Mouse (Mus musculus) natural killer cell, adult 2 months (primary cell): ENCODE results near the gene Rasgef1b.
A peak's percentile ranks its signal among the peaks of the same experiment; 100 is the strongest.

ENCODE experiments used
- DNase-seq, 2 experiments: peaks; one replicate each; pipeline ENCODE4 v3.0.0; 2022; ENCODE audit warnings: low spot score in 2 of 2

The Rasgef1b gene

GRCm38 (mm10) chr5:99252203-99253135 is 476.4 kb downstream of the Rasgef1b start:
- DNase-seq = peak; percentile 94 to 97

DNA sequence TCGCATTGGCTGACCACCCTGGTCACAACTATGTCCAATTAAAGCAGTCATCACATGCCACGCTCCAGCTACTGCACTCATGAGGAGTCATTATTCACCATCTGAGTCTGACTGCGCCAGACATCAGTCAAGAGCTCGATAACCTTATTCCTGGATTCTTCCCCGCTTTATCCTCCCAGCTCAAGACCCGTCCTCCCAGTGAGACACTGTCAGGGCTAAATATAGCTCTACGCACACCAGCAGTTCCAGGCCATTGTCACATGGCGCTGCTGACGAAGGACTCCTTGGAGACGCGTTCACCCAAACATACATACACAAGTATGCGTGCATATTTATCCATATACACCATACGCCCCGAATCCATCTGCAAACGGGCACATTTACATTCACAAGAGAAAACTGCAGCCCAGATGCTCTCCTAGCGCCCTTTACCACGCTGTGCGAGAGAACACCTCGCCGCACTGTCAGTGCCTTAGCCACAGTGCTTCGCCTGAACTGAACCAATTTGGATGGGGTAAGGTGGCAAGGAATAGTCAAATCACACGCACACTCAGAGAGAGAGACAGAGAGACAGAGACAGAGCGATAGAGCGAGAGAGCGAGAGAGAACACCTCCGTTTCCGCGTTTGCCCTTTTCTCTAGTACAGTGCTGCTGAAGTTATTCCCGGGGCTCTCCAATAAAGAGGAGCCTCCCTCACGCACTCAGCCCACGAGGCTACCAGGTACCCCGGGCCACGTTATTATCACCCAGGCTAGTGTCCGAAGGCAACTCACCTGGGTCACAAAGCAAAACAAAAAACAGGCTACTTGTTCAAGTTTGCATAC is 477.3 kb downstream of the Rasgef1b start:
- no peak for DNase-seq

DNA sequence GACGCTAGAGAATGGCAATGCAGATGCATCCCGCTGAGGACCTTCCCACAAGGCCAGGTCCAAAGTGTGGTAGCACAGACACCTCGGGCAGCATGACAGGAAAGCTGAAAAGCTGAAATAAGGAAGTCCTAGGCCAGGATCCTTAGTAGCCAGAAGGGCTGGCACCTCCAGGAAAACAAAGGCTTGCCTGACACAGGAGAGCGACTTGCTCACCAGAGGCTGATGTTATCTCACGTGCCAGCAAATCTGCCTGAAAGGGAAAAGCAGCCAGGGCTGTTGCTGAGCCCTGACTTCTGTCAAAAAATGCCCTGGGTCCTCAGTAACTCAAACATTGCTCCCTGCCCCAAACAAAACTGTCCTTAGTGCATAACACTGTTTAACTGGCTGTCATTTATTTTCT is 478.0 kb downstream of the Rasgef1b start:
- DNase-seq = no peak

- peak; percentile 87 to 90 for DNase-seq
Measured at GRCm38 (mm10) chr5:99248501-99248900, 480.4 kb downstream of the Rasgef1b start.

DNA sequence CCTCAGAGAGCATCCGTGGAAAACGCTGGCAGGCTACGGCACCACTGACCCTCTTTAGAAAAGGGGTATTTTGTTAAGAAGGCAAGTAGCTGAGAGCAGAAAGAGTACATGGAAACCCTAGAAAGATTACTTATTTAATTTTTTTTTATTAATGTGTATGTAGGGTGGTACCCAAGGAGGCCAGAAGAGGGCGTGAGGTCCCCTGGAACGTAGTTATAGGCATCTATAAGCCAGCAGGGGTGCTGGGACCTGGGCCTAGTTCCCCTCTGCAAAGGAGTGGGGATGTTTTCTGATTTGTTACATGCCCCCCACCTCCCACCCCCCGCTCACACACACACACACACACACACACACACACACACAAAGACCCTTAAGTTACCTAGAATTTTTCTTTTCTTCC is 480.9 kb downstream of the Rasgef1b start:
- peak in 1 of 2 experiments; percentile 15 for DNase-seq

GRCm38 (mm10) chr5:99247441-99247840 is 481.4 kb downstream of the Rasgef1b start:
- DNase-seq = no peak

- DNase-seq = no peak
Measured at GRCm38 (mm10) chr5:99246972-99247371, 481.9 kb downstream of the Rasgef1b start.

DNA sequence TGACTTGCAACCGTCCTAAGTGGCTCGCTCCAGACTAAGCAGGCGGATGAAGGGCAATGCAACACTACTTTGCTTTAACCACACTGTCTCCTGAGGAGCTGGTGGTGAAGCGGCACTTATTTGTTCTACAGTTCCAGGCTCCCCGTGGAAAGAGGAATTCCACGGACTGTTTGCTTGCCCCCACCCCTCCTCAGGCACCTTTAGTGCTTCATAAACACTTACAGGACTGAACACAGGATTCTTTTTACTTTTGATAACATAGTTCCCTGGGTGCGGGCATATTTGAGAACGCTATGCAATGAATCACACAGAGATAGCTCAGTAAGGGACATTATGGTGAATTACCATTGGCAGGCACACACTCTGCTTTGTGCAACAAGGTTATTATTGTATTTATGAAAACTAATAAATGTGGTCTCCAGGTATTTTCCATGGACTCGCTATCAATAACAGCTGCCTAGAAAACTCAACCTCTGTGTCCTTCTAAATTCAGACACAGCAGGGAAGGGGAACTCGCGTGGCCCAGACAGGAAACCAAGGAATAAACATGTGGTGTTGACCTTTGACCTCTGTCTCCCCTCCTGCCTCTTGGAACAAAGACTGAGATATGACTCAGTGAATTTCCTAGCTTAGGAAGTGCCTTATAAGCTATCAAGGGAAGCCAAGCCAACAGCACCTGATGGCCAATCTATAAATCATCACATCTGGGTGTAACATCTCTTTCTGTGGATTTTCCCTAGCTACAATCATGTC is 486.7 kb downstream of the Rasgef1b start:
- DNase-seq = no peak

DNA sequence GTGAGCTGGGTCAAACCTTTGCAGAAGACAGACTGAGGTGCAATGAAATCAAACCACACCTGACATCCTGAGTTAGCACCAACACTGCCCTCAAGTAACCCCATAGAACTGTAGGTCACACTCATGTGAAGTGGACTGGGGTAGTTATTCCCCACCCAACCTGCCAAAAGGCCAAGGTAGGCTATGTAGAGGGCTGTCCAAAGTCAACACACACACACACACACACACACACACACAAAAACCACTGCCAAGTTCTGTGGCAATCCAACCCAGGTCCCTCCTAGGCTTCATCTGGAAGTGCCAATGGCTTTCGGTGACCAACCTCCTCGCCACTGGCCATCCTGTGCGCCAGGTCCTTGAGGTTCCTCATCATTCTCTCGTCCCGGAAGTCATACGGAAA is 488.4 kb downstream of the Rasgef1b start:
- no peak for DNase-seq

DNA sequence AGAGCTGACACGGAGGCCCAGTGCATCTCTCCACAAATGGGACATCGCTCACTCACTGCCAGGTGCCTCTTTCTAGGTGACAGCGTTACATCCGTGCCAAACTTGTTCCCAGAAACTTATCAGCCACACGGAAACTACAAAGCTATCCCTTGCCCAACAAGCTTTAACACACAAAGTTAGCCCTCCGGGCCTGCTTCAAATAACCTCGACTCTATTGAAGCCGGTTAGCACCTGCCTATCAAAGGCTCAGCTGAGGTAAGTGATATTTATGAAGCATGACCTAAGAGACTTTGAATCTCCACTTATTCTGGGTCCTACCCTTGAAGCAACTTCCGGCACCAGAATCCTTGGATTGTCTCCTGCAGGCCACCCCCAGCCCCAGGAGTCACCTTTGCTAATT is 489.2 kb downstream of the Rasgef1b start:
- DNase-seq = no peak

GRCm38 (mm10) chr5:99238150-99238549 is 490.7 kb downstream of the Rasgef1b start:
- no peak for DNase-seq

DNA sequence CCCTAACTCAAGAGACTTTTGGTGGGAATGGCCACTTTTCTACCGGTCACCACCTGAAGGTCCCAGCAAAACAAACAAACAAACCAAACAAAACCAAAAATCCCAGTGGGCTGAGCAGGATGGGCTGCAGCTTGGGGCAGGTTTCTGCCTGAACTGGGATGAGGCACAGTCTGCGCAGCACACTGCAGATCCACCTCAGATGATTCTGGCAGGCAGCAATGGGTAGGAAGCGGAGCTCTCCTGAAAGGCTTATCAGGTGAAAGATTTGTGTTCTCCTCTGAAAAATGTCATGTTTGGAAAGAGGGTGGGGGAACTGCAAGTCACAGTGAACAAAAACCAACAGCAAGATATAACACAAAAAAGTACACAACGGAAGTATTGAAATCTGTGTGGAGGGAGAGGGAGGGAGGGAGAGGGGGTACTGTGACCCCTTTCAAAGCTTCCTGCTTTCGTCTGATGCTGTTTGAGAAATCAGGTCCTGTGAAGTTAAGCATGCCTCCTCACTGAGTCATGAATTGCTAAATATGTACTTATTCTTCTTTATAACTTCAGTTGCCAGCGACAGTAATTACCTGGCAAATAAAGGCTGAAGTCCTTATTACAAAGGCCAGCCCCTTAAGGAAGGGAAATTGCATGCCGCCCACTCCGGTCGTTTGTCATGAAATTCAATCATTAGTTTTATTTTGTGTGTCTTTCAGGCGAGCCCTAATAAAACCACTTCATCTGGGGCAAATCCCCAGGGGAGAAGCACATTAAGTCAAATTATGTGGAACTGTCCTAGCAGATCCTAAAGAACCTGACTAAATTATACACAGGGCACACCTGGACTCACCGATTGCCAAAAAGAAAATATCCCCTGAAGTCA is 491.7 kb downstream of the Rasgef1b start:
- DNase-seq = no peak

DNA sequence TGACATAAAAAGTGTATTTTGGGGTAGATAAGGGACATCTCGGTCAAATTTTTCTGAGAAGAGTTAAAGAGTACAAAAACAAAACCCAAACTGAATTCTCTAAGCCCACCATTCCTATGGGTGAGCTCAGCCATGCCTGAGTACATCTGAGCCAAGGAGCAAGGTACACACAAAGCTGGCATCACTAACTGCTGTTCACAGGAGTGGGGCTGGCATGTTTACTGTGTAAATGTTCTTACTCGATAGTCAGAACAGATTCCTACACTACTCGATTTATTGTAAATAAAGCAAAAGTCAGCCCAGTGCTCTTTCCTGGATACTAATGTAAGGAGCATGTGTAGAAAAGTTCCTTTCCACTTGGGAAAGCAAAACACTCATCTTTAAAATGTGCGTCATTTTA is 492.4 kb downstream of the Rasgef1b start:
- DNase-seq = no peak

DNA sequence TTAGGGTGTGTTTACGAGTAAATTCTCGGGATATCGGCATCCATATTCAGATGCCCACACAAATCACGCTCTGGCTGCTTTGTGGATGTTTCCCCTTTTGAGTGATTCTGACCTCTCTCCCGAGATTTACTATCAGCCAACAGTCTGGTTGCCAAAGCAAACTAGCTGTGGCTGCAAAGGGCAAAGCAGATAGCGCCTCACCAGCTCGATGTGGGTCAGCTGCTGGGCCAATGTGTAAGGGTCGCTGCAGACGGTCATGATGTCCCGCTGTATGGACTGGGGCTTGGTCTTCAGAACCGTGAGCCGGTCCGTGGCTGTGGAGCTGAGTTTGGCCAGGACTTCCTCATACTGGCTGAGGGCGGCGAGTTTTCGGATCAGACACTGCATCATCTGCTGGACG is 494.6 kb downstream of the Rasgef1b start:
- DNase-seq = no peak

DNA sequence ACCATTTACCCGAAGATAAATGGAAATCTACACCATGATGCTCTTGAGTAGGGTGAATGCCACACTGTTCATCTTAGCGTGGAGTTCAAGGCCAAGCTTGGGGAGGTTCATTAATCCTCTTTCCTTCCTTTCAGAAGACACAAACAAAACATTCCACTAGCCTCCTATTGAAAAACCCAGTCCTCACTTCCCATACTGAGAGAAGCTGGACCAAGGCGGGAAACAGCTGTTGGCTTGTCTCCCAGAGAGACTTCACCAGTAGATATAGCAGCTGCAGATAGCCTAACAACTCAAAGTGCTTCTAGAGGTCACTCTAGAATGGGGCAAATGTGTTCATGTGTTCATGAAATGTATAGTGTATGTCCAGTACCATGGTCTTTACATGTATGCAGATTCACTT is 495.7 kb downstream of the Rasgef1b start:
- DNase-seq = no peak

- no peak for DNase-seq
Measured at GRCm38 (mm10) chr5:99232410-99232809, 496.5 kb downstream of the Rasgef1b start.

DNA sequence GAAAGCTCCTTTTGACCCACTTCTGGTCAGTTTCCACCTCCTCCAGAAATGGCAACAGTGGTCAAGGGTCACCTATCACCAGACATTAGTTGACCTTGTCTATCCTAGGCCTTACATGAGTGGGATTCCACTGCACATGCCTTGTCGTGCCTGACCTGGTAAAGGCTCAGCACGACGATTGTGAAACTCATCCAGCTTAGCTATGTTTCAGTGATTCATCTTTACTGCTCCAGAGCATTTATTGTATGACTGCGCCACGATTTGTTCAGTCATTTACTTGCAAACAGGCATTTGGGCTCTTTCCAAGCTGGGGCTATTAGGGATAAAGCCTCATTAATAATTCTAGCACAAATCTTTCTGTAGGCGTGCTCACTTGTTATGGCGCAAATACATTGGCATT is 498.4 kb downstream of the Rasgef1b start:
- DNase-seq = no peak

DNA sequence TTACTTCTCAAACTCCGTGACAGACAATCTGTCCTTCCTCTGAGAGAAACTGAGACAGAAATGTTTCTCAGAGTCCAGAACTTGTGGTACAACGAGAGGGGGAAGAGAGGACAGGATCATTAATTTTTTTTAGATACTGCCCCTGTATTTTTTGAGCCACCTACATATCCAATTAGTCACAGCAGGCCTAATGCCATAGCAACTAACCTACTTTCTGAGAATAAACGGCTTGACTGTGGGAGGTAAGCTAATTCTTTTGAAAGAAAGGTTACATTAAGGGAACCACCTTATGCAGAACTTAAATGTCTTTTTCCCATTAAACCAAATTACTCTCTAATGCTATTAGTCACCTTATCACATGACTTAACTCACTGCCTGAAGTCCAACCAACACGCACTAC is 501.5 kb downstream of the Rasgef1b start:
- no peak for DNase-seq

- DNase-seq = no peak
Measured at GRCm38 (mm10) chr5:99224571-99225011, 504.3 kb downstream of the Rasgef1b start.

DNA sequence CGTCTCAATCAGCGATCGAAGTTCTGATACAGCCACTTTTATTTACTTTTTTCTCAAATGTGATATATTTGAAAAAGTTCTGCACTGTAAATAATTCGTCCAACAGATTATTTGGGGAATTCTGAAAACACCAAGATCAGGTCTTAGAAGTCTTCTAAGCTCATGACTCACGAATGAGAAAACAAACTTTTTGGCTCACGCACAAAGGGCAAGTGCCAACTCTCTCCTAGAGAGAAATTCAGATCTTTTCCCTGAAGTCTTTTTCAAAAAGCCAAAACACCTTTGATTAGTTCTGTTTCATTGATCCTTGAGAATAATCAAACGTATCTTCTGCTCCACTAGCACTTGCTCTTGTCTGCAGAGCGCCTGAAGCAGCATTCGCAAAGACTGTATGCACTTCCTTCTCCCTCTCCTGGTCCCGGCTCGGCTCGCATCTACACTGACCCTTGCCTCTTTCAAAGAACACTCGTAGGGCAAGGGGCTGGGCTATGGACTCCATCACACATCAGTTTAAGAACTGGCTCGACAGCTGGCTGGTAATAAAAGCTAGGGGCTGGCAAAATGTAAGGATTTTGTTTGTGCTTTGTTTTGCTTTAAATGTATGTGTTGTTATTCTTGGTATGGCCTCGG is 504.9 kb downstream of the Rasgef1b start:
- no peak for DNase-seq

DNA sequence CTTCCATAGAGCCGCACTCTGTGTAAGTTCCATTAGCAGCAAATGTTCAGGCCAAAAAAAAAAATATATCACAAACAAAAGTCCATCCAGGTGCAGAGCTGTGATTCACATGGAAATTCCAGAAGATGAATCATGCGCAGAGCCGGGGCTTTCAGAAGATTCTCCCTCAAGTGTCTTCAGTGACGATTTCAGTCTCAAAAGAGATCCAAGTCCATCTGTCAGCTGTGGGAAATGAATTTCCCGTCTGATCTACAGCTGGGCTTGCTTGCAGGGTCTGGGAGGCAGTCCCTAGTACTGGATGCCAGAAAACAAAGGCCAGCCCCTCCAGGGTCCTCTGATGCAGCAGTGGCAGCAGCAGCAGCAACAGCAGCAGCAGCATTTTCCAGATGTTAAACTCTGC is 510.5 kb downstream of the Rasgef1b start:
- no peak for DNase-seq
